Mouse (Mus musculus) cerebellum, adult 2 months (tissue): ENCODE results near the gene Ddx58. TPM values are rescaled to one million over a fixed set of nuclear protein-coding genes. Genes with fewer than 3 reads are reported as not detected.

Experiments used
- DNase-seq, 2 experiments: peaks; one replicate each; pipeline ENCODE4 v3.0.0; 2021
- H3K27ac ChIP-seq: fragments of 200-500 bp; 2 replicates; pipeline ENCODE4 v1.5.1; 2012; ENCODE audit warnings: low read length, control low read depth, inconsistent platforms; ENCODE audit not compliant: insufficient read depth
- H3K27me3 ChIP-seq: fragments of 200-500 bp; 2 replicates; pipeline ENCODE4 v1.6.1; 2012; ENCODE audit warnings: inconsistent platforms, mild to moderate bottlenecking, low read length, moderate library complexity; ENCODE audit not compliant: control insufficient read depth, insufficient read depth
- H3K4me1 ChIP-seq: fragments of 200-500 bp; 2 replicates; pipeline ENCODE4 v1.6.1; 2011; ENCODE audit warnings: low read length; ENCODE audit not compliant: control insufficient read depth, insufficient read depth
- H3K4me3 ChIP-seq: fragments of 200-500 bp; replicated peaks from 2 replicates; pipeline ENCODE3; 2011; ENCODE audit warnings: mild to moderate bottlenecking, low read depth, low read length, control low read depth; ENCODE audit not compliant: insufficient read depth
- CTCF ChIP-seq: fragments of 200-500 bp; IDR thresholded peaks from 2 replicates; pipeline ENCODE4 v1.5.1; 2011; ENCODE audit warnings: low read depth, mild to moderate bottlenecking, control low read depth, low read length, moderate library complexity, borderline replicate concordance; ENCODE audit not compliant: insufficient read depth
- POLR2A ChIP-seq: fragments of 200-500 bp; IDR thresholded peaks from 2 replicates; pipeline ENCODE4 v1.6.1; 2011; ENCODE audit warnings: low read length, control low read depth, borderline replicate concordance; ENCODE audit not compliant: insufficient read depth
- WGBS: fragments of 180-500 bp; shearing (Covaris S2); methylation state at CpG from one replicate; pipeline ENCODE4 v1.1.7; 2018; 5-methylcytosine and 5-hydroxymethylcytosine counted together
- polyA plus RNA-seq: library from polyadenylated mRNA; depleted of rRNA; stranded (reverse); fragments of >200 nt; gene quantifications from 2 replicates; pipeline ENCODE4 v1.2.3, GENCODE M21; 2012

Gene Ddx58
- polyA plus RNA-seq, 1 experiment, result 4.1 TPM

DNA sequence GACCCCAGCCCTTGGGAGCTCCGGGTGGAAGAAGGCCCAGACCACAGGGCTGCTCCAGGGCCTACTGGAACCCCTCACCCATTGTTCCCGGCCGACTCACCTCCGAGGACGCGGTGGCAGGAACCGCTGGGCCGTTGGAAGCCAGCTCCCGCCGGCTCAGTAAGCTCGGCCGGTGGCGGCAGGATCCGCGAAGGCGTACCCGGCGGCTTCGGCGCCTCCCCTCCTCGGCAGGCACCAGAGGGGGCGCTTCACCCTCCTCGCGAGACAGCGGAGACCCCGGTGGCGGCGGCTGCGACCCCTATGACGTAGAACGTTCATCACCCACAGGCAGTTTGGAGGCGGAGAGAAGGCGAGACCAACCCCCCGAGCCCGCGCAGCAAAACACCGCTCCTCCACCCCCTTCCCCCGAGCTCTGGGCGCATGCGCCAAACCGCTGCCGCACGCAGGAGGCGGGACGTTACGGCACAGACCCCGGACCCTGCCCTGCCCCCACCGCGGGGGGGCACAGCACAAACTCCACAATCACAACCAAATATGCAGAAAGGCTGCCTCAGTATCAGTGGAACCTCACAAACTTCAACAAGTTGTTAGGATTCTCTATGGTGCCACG, 28.7 kb upstream of the Ddx58 start:
- H3K27me3 ChIP-seq, result no peaks in the 10 kb centered on the region
- H3K4me1 ChIP-seq, result no peaks in the 10 kb centered on the region
- H3K27ac ChIP-seq, result peak overlapping the region; percentile 25; the same call in 1 of the 2 replicates
- H3K4me3 ChIP-seq, result peak overlapping the region; percentile 95
- DNase-seq, result peak; percentile 84
- under 1% methylated on average over 50 of the region's 50 CpGs for WGBS
- TF ChIP-seq POLR2A, result 0 out of 2 replicates have a peak, but pooled peaks have one; percentile 37
- no peak for TF ChIP-seq CTCF

DNA sequence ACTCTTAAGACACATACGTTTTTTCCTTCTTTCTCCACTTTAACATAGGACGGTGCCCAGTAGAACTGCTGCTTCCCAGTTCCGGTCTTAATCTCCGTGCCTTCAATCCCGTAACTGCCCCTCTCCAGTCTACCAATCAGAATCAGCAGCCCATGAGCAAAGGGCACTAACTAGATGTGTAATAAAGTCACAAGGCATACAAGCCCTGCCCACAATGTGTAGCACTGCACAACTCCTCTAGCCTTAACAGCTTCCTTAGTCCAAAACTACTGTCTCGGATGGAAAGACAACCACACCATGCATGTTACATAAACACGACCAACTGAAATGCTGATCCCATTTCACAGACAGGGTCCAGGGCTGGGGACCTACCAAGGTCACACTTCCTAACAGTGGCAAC, 28.1 kb upstream of the Ddx58 start:
- peak in 1 of 2 experiments; percentile 22 for DNase-seq
- no peak for TF ChIP-seq CTCF
- TF ChIP-seq POLR2A, result no peak
- peak overlapping the region; percentile 95 for H3K4me3 ChIP-seq
- H3K4me1 ChIP-seq, result no peaks in the 10 kb centered on the region
- H3K27ac ChIP-seq, result no peak overlapping the region
- 53% methylated on average over 7 of the region's 7 CpGs for whole genome bisulfite sequencing
- H3K27me3 ChIP-seq, result no peaks in the 10 kb centered on the region

GRCm38 (mm10) chr4:40264321-40264720, 24.7 kb upstream of the Ddx58 start:
- no peak overlapping the region for H3K4me3 ChIP-seq
- H3K4me1 ChIP-seq, result no peaks in the 10 kb centered on the region
- TF ChIP-seq CTCF (no peak), POLR2A (no peak)
- WGBS, result 61% methylated on average over 1 of the region's 1 CpGs
- H3K27me3 ChIP-seq, result no peaks in the 10 kb centered on the region
- DNase-seq, result no peak
- no peak overlapping the region for H3K27ac ChIP-seq

DNA sequence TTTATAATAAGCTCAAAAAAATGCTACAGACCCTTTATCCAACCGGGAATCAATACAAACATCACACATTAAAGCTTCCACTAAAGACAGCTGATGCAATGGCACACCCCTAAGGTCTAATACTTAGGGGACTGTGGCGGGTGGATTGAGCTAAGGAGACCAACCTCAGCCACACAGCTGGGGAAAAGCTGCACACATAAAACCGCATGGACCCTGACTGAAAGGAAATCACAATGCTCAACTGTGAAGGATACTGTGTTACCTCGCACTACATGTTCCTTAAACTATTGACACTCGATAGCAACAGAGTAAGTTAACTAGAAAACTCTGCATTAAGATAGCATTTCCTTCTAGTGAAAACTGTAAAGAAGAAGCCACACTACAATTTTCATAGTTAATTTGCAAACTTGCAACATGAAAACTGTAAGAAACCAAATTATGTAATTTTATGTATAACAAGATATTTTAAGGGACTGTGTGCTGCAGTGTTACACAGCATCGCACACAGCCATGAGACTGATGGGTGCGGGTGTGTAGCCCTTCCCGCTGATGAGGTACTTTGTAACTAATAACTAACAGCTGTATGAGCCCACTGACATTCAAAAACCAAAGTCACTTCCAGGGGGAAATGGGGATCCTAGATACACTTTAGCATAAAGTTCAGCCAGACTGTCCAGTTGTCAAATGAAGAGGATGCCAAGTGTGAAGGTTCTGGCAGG, 14.9 kb upstream of the Ddx58 start:
- WGBS, result 87% methylated on average over 8 of the region's 8 CpGs
- Histone ChIP-seq H3K4me3 (no peak overlapping the region), H3K27ac (no peak overlapping the region), H3K27me3 (no peaks in the 10 kb centered on the region), H3K4me1 (no peaks in the 10 kb centered on the region)
- no peak for DNase-seq
- no peak for TF ChIP-seq CTCF
- TF ChIP-seq POLR2A, result no peak

DNA sequence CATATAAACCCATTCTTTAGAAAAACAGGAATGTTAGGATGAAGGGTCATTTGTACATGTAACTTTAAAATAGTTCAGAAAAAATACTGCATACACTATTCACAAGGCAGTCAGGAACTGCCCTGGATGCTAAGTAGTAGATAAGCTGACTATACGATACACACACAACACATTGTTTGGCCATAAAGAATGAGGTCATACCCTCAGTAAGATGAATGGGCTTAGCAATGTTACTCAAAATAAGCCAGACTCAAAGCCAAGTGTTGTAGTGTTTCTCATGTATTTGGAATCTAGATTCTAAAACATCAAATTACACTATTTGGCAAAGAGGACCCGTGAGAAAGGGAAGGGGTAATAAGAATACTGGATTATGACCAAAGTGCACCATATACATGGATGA, 14.1 kb upstream of the Ddx58 start:
- H3K27ac ChIP-seq, result no peak overlapping the region
- TF ChIP-seq POLR2A (no peak), CTCF (no peak)
- no peaks in the 10 kb centered on the region for H3K4me1 ChIP-seq
- 89% methylated on average over 2 of the region's 2 CpGs for WGBS
- DNase-seq, result no peak
- H3K27me3 ChIP-seq, result no peaks in the 10 kb centered on the region
- no peak overlapping the region for H3K4me3 ChIP-seq

DNA sequence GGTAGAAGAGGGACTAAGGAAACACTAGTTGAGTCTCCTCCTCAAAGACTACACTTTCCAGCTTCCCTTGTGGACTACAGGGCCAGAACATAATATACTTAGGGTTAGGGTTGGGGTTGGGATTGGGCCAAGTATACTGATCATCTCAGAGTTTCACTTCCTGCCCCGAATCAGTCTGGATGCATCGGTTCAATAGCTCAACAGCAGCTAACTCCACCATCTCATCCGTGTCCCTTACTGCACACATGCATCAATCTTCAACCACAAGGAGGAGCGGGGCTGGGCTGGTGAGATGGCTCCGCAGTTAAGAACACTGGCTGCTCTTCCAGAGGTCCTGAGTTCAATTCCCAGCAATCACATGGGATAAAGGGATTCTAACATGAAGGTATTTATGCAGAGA, 11.4 kb upstream of the Ddx58 start:
- 92% methylated on average over 5 of the region's 5 CpGs for WGBS
- no peak for TF ChIP-seq POLR2A
- no peak for TF ChIP-seq CTCF

GRCm38 (mm10) chr4:40244035-40244434, 4.4 kb upstream of the Ddx58 start:
- WGBS, result 87% methylated on average over 8 of the region's 8 CpGs
- no peaks in the 10 kb centered on the region for H3K27me3 ChIP-seq
- no peaks in the 10 kb centered on the region; the same call in 1 of the 2 replicates for H3K4me1 ChIP-seq
- no peak for DNase-seq
- H3K27ac ChIP-seq, result no peak overlapping the region
- TF ChIP-seq CTCF, result no peak
- TF ChIP-seq POLR2A, result no peak
- H3K4me3 ChIP-seq, result no peak overlapping the region

More for the DNA sequence above, 11.4 kb upstream of the Ddx58 start:
- Histone ChIP-seq H3K27ac (no peak overlapping the region), H3K4me3 (no peak overlapping the region), H3K27me3 (no peaks in the 10 kb centered on the region), H3K4me1 (no peaks in the 10 kb centered on the region; the same call in 1 of the 2 replicates)
- no peak for DNase-seq

DNA sequence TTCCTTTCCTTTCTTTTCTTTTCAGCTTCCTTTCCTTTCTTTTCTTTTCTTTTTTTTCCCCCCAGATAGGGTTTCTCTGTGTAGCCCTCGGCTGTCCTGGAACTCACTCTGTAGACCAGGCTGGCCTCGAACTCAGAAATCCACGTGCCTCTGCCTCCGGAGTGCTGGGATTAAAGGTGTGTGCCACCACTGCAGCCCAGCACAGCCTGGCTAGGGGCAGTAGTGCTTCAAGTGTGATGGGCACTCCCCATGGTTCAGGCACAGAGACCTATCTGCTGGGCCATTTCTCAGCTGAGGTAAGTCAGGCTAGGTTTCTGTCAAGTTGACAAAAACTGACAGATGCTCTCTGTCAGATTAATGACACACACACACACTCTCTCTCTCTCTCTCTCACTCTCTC, 3.4 kb upstream of the Ddx58 start:
- Histone ChIP-seq H3K4me3 (no peak overlapping the region), H3K27ac (no peak overlapping the region), H3K27me3 (no peaks in the 10 kb centered on the region; the same call in 1 of the 2 replicates), H3K4me1 (no peaks in the 10 kb centered on the region; the same call in 1 of the 2 replicates)
- WGBS, result 79% methylated on average over 4 of the region's 4 CpGs
- no peak for TF ChIP-seq POLR2A
- TF ChIP-seq CTCF, result no peak
- DNase-seq, result no peak
